Mouse (Mus musculus) megakaryocyte, adult 5-6 weeks (primary cell): ENCODE measurements around the gene Fam219a. TPM values are rescaled to one million over a fixed set of nuclear protein-coding genes. Genes with fewer than 3 reads are reported as not detected.

Source experiments
- ATAC-seq: 2 replicates; pipeline ENCODE4 v1.8.0; 2016; ENCODE audit warnings: mild to moderate bottlenecking, inconsistent platforms; ENCODE audit not compliant: poor library complexity, severe bottlenecking
- total RNA-seq, 2 experiments: library from RNA; stranded (forward) in 1 of 2; stranded (reverse) in 1 of 2; fragments of 153-499, 151-499 nt in 1 of 2; fragments of 221-1000, 200-1000 nt in 1 of 2; gene quantifications; 2 replicates each; pipeline versions ENCODE4 v1.2.3 to v1.2.4; 2015 to 2017

Gene Fam219a
- total RNA-seq, 2 experiments from 2014 or later: 3.1 to 6.1 TPM

- ATAC-seq: no peak
Measured at GRCm38 (mm10) chr4:41478751-41479455, 90.4 kb downstream of the Fam219a start.

- ATAC-seq: no peak
Measured at GRCm38 (mm10) chr4:41477648-41478160, 91.6 kb downstream of the Fam219a start.

GRCm38 (mm10) chr4:41471384-41471689 lies 98.0 kb downstream of the Fam219a start:
- ATAC-seq: no peak

- ATAC-seq: no peak
Measured at GRCm38 (mm10) chr4:41470684-41471383, 98.5 kb downstream of the Fam219a start.

GRCm38 (mm10) chr4:41470051-41470683 lies 99.2 kb downstream of the Fam219a start:
- ATAC-seq: no peak

GRCm38 (mm10) chr4:41469199-41469598 lies 100.1 kb downstream of the Fam219a start:
- no peak for ATAC-seq

GRCm38 (mm10) chr4:41468396-41469080 lies 100.8 kb downstream of the Fam219a start:
- ATAC-seq: no peak

Other genes starting within 250 kb of the Fam219a start
- 49.9 and 51.2 TPM in 2 replicates for gene Ubap1, start 220.5 kb downstream of the Fam219a start, total RNA-seq (2015)
- gene Ubap1, start 220.5 kb downstream of the Fam219a start, total RNA-seq (2017): 43.6 and 47.6 TPM in 2 replicates
- gene Kif24, start 104.7 kb downstream of the Fam219a start, total RNA-seq (2015): 10.7 and 16.0 TPM in 2 replicates
- 7.0 and 9.7 TPM in 2 replicates for gene Kif24, start 104.7 kb downstream of the Fam219a start, total RNA-seq (2017)
- 13.8 and 24.0 TPM in 2 replicates for gene Nudt2, start 104.4 kb downstream of the Fam219a start, total RNA-seq (2015)
- gene Nudt2, start 104.4 kb downstream of the Fam219a start, total RNA-seq (2017): 19.6 and 20.9 TPM in 2 replicates
- gene AI464131, start 66.5 kb downstream of the Fam219a start, total RNA-seq (2015): 0.04 TPM in 1 of 2 replicates, not detected in the other
- gene AI464131, start 66.5 kb downstream of the Fam219a start, total RNA-seq (2017): 0.07 TPM in 1 of 2 replicates, not detected in the other
- not detected in 2 replicates for gene 1110017D15Rik, start 52.2 kb downstream of the Fam219a start, total RNA-seq (2015)
- gene 1110017D15Rik, start 52.2 kb downstream of the Fam219a start, total RNA-seq (2017): not detected in 2 replicates
- gene Dnaic1, start 237 bp upstream of the Fam219a start, total RNA-seq (2015): not detected in 2 replicates
- not detected in 2 replicates for gene Dnaic1, start 237 bp upstream of the Fam219a start, total RNA-seq (2017)
- gene Enho, start 70.8 kb upstream of the Fam219a start, total RNA-seq (2015): not detected in 2 replicates
- not detected in 2 replicates for gene Enho, start 70.8 kb upstream of the Fam219a start, total RNA-seq (2017)
- gene Cntfr, start 127.6 kb upstream of the Fam219a start, total RNA-seq (2015): not detected in 2 replicates
- not detected in 2 replicates for gene Cntfr, start 127.6 kb upstream of the Fam219a start, total RNA-seq (2017)
- 12.9 and 13.4 TPM in 2 replicates for gene Il11ra1, start 130.5 kb upstream of the Fam219a start, total RNA-seq (2015)
- 50.2 and 52.1 TPM in 2 replicates for gene Il11ra1, start 130.5 kb upstream of the Fam219a start, total RNA-seq (2017)
- 15.8 and 18.2 TPM in 2 replicates for gene Rpp25l, start 144.0 kb upstream of the Fam219a start, total RNA-seq (2015)
- 15.5 and 26.2 TPM in 2 replicates for gene Rpp25l, start 144.0 kb upstream of the Fam219a start, total RNA-seq (2017)
- 80.5 and 92.2 TPM in 2 replicates for gene Dctn3, start 153.6 kb upstream of the Fam219a start, total RNA-seq (2015)
- gene Dctn3, start 153.6 kb upstream of the Fam219a start, total RNA-seq (2017): 73.5 and 100 TPM in 2 replicates
- gene Arid3c, start 161.6 kb upstream of the Fam219a start, total RNA-seq (2015): not detected in 2 replicates
- not detected in 2 replicates for gene Arid3c, start 161.6 kb upstream of the Fam219a start, total RNA-seq (2017)
- gene Galt, start 185.7 kb upstream of the Fam219a start, total RNA-seq (2015): 20.4 and 21.7 TPM in 2 replicates
- 18.7 and 24.3 TPM in 2 replicates for gene Galt, start 185.7 kb upstream of the Fam219a start, total RNA-seq (2017)
- gene Sigmar1, start 186.6 kb upstream of the Fam219a start, total RNA-seq (2015): 54.5 and 70.0 TPM in 2 replicates
- 66.2 and 71.0 TPM in 2 replicates for gene Sigmar1, start 186.6 kb upstream of the Fam219a start, total RNA-seq (2017)
- 6.1 and 7.1 TPM in 2 replicates for gene Ccl27a, start 204.7 kb upstream of the Fam219a start, total RNA-seq (2015)
- gene Ccl27a, start 204.7 kb upstream of the Fam219a start, total RNA-seq (2017): 4.4 and 5.2 TPM in 2 replicates